Mouse (Mus musculus) Patski (cell line): ENCODE data around the gene Cib4. TPM values are rescaled to one million over a fixed set of nuclear protein-coding genes. Genes with fewer than 3 reads are reported as not detected.
A peak's percentile ranks its signal among the peaks of the same experiment; 100 is the strongest.

Experiments
- ATAC-seq: fragments of 100-300 bp; one replicate; pipeline ENCODE4 v1.8.0; 2021
- CTCF ChIA-PET: fragments of 350-600 bp; sonication (Branson Sonifier 250); formaldehyde crosslinking; loops from one replicate; lab custom pipeline; 2022; ENCODE audit warnings: inconsistent platforms; lab: Charles Lee
- POLR2A ChIA-PET: fragments of 350-600 bp; sonication (Branson Sonifier 250); formaldehyde crosslinking; loops from one replicate; lab custom pipeline; 2022; ENCODE audit warnings: antibody characterized with exemption, inconsistent platforms; lab: Charles Lee
- DNase-seq: peaks from one replicate; pipeline ENCODE4 v3.0.0-alpha.2; 2011; ENCODE audit warnings: low read depth, low spot score
- H3K27me3 ChIP-seq: fragments of 371-371 bp; one replicate; pipeline ENCODE4 v1.5.1; 2021
- CTCF ChIP-seq: fragments of 100-300 bp; IDR thresholded peaks from one replicate; pipeline ENCODE4 v1.5.1; 2021
- in situ Hi-C: fragments of 300-500 bp; cut with MboI; formaldehyde crosslinking; loops from 3 replicates; pipeline ENCODE4 v1.11.1; 2018; ENCODE audit warnings: low pct_unique_long_range_greater_than_20kb, mixed read lengths
- polyA plus RNA-seq: library from polyadenylated mRNA; unstranded; gene quantifications from one replicate; pipeline ENCODE4 v1.2.3, GENCODE M21; 2021

The Cib4 gene
- polyA plus RNA-seq, 1 experiment from 2014 or later, result not detected

DNA sequence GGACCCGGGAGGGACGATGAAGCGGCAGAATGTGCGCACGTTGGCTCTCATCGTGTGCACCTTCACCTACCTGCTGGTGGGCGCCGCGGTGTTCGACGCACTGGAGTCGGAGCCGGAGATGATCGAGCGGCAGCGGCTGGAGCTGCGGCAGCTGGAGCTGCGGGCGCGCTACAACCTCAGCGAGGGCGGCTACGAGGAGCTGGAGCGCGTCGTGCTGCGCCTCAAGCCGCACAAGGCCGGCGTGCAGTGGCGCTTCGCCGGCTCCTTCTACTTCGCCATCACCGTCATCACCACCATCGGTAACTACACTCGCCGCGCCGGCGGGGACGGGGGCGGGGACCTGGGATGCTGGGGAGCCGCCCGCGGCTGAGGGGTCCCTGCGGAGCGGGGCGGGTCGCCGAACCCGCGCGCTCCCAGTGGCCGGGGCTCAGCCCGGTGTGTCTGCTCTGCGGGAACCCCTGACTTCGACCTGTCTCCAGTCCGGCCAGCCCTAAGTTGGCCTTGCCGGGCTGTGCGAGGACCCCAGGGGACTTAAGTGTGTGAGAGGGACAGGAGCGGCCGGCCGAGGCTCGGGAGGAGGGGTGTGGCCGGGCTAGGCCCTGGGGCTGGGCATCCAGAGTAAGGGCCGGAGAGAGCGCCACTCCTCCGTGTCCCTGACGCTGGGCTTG, 42.8 kb upstream of the Cib4 start:
- in situ Hi-C loops, result no loop called here
- no peak for DNase-seq
- TF ChIP-seq CTCF, result no peak
- peak; percentile 31 for ATAC-seq
- ChIA-PET POLR2A (no interaction called here), CTCF (no interaction called here)
- H3K27me3 ChIP-seq, result peaks cover 59% of the 10 kb centered on the region

DNA sequence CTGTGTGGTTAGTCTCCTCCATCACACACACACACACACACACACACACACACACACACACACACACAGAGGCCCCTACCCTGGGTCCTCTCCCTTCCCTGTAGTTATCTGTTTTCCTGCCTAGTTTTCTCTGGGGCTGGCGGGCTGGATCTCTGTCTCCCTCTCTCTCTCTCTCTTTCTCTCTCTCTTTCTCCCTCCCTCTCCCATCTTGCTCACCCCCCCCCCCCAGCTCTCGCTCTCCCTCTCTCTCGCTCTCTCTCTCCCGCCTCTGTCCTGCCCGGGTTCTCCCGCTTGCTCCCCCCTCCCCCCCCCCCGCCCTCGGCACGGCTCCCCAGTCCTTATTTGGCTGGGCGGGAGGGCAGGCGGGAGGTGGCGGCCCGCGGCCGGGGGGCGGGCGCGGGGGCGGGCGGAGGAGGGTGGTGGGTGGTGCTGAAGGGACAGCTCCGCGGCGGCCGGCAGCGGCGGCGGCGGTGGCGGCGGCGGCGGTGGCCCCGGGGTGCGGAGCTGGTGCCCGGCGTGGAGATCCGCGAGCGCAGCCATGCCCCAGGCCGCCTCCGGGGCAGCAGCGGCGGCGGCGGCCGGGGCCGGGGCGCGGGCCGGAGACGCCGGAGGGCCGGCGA, 42.2 kb upstream of the Cib4 start, which contains the start of gene Kcnk3:
TSS of gene Kcnk3 (plus strand) at position 490 of the 620 bp plus-strand sequence.
- DNase-seq (no peak), ATAC-seq (peak; percentile 51)
- peaks cover 56% of the 10 kb centered on the region for H3K27me3 ChIP-seq
- TF ChIP-seq CTCF, result no peak
- ChIA-PET CTCF (no interaction called here), POLR2A (no interaction called here)
- in situ Hi-C loops, result no loop called here

DNA sequence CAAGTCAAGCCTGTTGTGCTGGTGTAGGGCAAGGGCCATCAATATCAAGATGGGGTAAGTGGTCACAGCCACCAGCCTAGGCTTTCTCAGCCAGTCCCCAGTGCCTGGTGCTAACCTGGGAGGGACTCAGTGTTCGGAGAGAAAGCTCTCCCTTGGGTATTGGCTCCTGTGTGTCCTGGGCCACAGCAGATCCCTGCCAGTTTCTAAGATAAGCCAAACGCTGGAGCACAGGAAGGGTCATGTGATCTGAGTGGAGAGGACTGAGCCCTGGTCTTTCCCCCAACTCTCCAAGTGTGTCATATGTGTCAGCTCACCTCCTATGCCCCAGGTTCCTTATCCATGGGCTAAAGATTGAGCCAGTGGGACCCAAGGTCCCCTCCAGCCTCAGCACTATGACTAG, 41.5 kb upstream of the Cib4 start:
- peaks cover 49% of the 10 kb centered on the region for H3K27me3 ChIP-seq
- ATAC-seq (no peak), DNase-seq (no peak)
- ChIA-PET POLR2A (no interaction called here), CTCF (no interaction called here)
- in situ Hi-C loops, result no loop called here
- TF ChIP-seq CTCF, result no peak

DNA sequence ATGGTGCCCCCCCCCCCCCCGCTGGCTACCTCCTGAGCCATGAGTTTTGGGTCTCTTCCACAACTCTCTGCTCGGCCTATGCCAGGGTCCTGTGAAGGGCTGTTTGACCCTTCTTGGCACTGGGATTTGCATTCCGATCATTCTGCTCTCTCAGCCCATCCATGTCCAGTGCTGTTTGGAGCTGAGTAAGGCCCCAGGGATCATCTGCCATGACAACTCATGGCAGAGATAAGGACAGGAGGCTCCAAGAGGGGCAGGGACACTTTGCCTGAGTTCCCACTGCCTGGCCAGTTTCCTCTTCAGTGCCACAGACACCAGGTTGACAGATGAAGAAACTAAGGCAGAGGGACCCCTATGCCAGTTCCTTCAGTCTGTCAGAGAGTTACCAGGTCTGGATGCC, 41.0 kb upstream of the Cib4 start:
- CTCF ChIA-PET, result no interaction called here
- TF ChIP-seq CTCF, result no peak
- no peak for DNase-seq
- no peak for ATAC-seq
- POLR2A ChIA-PET, result no interaction called here
- H3K27me3 ChIP-seq, result peaks cover 49% of the 10 kb centered on the region
- in situ Hi-C loops, result no loop called here

DNA sequence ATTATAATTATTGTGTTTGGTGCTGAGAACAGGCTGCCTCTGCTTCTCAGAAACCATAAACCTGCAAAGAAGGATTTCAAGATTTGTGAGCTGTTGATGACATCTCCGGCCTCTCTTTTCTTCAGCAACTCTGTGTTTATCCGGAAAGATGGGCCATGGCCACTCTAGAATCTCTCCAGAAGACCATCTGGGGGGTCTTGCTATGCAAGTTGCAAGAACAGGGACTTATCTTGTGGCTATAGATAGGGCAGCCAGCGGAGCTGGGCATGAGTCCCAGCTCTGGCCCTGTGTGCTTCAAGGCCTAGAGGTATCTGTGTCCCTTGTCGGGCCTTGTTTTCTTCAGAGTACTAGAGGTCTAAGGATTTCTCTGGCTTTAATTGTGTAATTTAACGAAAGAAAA, 36.4 kb upstream of the Cib4 start:
- peaks cover 19% of the 10 kb centered on the region for H3K27me3 ChIP-seq
- ChIA-PET POLR2A (no interaction called here), CTCF (no interaction called here)
- ATAC-seq, result no peak
- DNase-seq, result no peak
- in situ Hi-C loops, result no loop called here
- TF ChIP-seq CTCF, result no peak

DNA sequence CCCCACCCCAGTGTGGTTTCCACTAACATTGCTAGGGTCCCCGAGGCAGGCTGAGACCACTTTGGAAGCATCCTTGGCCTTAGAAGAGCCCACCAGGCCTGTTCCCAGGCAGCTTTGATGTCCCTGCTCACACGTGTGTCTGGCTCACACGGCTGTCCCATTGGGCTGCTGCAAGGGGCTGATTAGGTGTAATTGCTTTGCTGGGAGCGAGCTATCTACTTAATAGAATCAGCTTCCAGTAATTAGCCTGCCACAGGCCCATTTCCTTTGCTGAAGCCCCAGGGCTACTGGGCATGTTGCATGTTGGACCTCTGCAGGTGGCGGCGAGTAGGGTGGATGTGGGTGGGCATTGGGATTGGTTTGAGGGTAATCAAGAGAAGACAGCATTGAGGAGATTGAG, 35.1 kb upstream of the Cib4 start:
- no peak for TF ChIP-seq CTCF
- in situ Hi-C loops, result no loop called here
- H3K27me3 ChIP-seq, result peaks cover 12% of the 10 kb centered on the region
- CTCF ChIA-PET, result interaction anchor here (0.7 to 1.1 kb wide), 2 partner anchors 10 to 12 kb away, joined by 3 read pairs; no protein-coding TSS in a partner anchor
- ATAC-seq (no peak), DNase-seq (no peak)
- POLR2A ChIA-PET, result no interaction called here

DNA sequence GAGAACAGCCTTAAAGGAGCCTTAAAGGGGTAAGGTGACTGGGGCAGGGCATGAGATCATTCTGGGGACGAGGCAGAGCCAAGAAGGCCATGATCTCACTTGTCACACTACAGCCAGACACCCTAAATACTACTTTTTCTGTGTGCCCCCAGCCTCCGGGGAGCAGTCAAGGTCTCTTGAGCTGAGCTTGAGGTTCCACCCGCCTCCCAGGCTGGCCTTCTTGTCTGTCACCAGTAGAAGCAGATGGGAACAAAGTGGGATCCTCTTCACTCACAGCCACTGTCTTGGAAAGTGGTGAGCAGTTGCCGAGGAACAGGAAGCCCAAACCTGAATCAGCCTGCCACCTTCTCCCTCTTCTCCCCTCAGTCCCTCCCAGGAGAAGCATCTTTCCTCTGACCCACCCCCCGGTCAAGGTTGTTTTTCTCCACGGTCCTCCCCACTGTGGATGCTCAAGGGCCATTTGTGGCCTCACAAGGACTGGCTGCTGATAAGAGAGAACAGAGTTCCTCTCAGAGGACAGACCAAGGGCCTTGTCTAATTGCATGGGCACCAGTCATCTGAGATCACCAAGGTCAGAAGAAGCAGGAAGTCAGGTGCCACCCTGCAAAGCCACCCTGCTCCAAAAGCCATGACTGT, 32.9 kb upstream of the Cib4 start:
- H3K27me3 ChIP-seq, result peaks cover 9% of the 10 kb centered on the region
- in situ Hi-C loops, result no loop called here

DNA sequence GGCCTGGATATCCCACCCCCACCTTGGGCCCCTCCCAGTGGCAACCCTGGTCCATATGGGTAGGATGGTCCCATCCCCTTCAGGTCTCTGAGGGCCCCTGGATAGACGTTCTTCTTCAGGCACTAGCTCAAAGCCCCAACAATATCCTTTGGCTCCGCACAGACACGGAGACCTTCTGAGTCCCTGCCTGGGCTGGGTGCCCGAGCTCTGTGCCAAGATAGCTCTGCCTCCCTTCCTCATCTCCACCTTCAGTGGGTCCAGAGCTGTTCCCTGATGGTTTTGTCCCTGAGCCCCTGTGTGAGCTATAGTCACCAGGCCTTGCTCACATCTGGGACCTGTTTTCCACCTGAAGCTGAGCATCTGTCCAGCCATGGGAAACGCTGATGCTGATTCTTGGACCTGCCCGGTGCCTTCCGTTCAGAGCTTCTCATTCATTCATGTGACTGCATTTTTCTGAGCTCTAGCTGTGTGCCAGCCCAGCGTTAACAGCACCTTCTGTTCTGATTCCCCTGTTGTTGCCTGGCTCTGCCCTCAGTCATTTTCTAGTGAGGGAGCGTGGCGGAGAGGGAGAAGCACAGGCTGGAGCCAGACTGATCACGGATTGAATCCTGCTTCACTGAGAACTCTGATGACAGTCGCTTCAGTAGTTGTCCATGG, 32.1 kb upstream of the Cib4 start:
- CTCF ChIA-PET, result no interaction called here
- H3K27me3 ChIP-seq, result peaks cover 11% of the 10 kb centered on the region
- no peak for TF ChIP-seq CTCF
- in situ Hi-C loops, result no loop called here
- ATAC-seq, result no peak
- POLR2A ChIA-PET, result interaction anchor here (0.7 kb wide), 1 partner anchor 61 kb away, joined by 3 read pairs; no protein-coding TSS in a partner anchor
- DNase-seq, result no peak

More for the DNA sequence above, 32.9 kb upstream of the Cib4 start:
- ChIA-PET POLR2A (no interaction called here), CTCF (no interaction called here)
- no peak for TF ChIP-seq CTCF
- ATAC-seq (no peak), DNase-seq (no peak)

DNA sequence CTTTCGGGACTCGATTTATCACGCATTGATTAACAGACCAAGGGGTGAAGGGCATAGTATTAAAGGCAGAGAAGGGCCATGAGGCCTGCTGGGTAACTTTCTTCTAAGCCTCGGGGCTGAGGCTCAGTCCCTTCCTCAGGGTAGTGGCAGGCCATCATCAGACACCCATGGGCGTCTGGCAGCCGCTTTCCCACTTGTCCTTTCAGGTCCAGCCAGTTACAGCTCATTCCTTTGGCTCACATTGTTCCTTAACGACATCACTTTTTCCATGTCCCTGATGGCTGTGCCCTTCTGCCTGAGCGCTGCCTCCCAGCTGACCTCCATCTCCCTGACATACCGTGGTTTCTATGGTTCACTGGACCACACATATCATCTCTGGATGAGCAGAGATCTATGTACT, 31.6 kb upstream of the Cib4 start:
- no peak for DNase-seq
- no peak for TF ChIP-seq CTCF
- in situ Hi-C loops, result no loop called here
- POLR2A ChIA-PET, result no interaction called here
- peaks cover 11% of the 10 kb centered on the region for H3K27me3 ChIP-seq
- ATAC-seq, result peak; percentile 23
- CTCF ChIA-PET, result no interaction called here

DNA sequence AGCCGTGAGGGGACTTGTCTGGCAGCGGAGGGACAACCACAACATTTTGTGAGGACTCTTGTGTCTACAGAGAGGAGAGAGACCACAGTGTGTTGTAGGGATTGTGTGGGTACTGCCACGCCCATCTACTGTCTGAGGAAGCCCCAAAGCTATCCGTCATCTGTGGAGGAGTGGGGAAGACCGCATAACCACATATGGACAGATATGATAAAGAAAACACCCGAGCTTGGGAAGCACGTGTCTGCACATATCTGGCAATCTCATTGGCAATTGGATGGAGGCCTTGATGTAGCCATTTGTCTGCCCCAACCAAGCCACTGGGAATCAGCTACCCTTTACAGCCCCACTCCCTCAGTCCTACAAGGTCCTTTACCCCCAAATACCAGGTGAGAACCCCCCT, 30.6 kb upstream of the Cib4 start:
- H3K27me3 ChIP-seq, result peaks cover 11% of the 10 kb centered on the region
- ChIA-PET CTCF (no interaction called here), POLR2A (no interaction called here)
- DNase-seq (no peak), ATAC-seq (no peak)
- in situ Hi-C loops, result no loop called here
- TF ChIP-seq CTCF, result no peak

DNA sequence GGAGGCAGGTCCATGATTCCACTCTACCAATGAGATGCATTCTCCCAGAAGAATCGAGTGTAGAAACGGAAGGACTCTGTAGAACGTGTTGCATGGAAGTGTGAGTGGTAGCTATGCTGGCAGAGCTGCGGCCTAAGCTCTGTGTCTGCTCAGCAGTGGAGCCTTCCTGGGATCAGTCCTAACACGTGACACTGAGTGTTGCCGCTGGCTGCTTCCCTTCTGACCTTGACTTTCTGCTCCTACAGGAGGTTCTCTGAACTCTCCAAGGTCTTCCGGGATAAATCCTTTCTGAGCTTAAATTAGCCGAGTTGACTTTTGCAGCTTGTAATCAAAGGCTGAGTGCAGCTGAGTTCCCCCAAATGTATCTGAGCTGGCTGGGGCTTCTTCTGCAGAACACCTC, 28.7 kb upstream of the Cib4 start:
- DNase-seq, result no peak
- in situ Hi-C loops, result no loop called here
- H3K27me3 ChIP-seq, result peaks cover 6% of the 10 kb centered on the region
- no peak for ATAC-seq
- TF ChIP-seq CTCF, result no peak
- ChIA-PET CTCF (no interaction called here), POLR2A (no interaction called here)
